Mouse (Mus musculus) ovary, postnatal 14 days (tissue): ENCODE data around the gene Dusp9.

ENCODE experiments used
- DNase-seq: peaks from one replicate; pipeline ENCODE4 v3.0.0; 2022; ENCODE audit warnings: low spot score

Gene Dusp9

GRCm38 (mm10) chrX:73663143-73663542 is 23.9 kb downstream of the Dusp9 start:
- no peak for DNase-seq

GRCm38 (mm10) chrX:73672031-73672431 is 32.8 kb downstream of the Dusp9 start:
- no peak for DNase-seq

- DNase-seq, result no peak
These were observed 33.8 kb downstream of the Dusp9 start, which contains the start of gene Slc6a8 for GRCm38 (mm10) chrX:73672879-73673618. Gene Slc6a8 (plus strand): TSS chrX:73673150.

- no peak for DNase-seq
These were observed 34.4 kb downstream of the Dusp9 start for GRCm38 (mm10) chrX:73673619-73673967.

- DNase-seq, result no peak
These were observed 34.9 kb downstream of the Dusp9 start for GRCm38 (mm10) chrX:73673968-73674661.

- DNase-seq, result no peak
These were observed 36.0 kb downstream of the Dusp9 start for GRCm38 (mm10) chrX:73675231-73675630.

GRCm38 (mm10) chrX:73676668-73677067 is 37.4 kb downstream of the Dusp9 start:
- DNase-seq, result no peak

- DNase-seq, result no peak
These were observed 44.9 kb downstream of the Dusp9 start for GRCm38 (mm10) chrX:73684156-73684555.

- DNase-seq, result no peak
These were observed 45.8 kb downstream of the Dusp9 start for GRCm38 (mm10) chrX:73684978-73685377.

- no peak for DNase-seq
These were observed 46.4 kb downstream of the Dusp9 start for GRCm38 (mm10) chrX:73685629-73686028.

- peak; percentile 21 for DNase-seq
These were observed 51.9 kb downstream of the Dusp9 start for GRCm38 (mm10) chrX:73690917-73691629.
